Mouse (Mus musculus) CD4-positive, CD25-positive, alpha-beta regulatory T cell, adult 4 months (primary cell): ENCODE data around the gene Nr6a1. TPM values are rescaled to one million over a fixed set of nuclear protein-coding genes. Genes with fewer than 3 reads are reported as not detected.

Experiments used
- ATAC-seq: one replicate; pipeline ENCODE4 v1.8.0; 2017
- polyA plus RNA-seq, 2 experiments: library from polyadenylated mRNA; unstranded; fragments of 100-300 nt; shearing (Covaris generic); gene quantifications; one replicate each; pipeline ENCODE4 v1.2.1; 2017

Nr6a1 gene
- polyA plus RNA-seq, 2 experiments from 2014 or later, result 0.57 to 0.90 TPM

- ATAC-seq, result no peak
Observed at GRCm38 (mm10) chr2:38712076-38712768, 215.3 kb downstream of the Nr6a1 start.

DNA sequence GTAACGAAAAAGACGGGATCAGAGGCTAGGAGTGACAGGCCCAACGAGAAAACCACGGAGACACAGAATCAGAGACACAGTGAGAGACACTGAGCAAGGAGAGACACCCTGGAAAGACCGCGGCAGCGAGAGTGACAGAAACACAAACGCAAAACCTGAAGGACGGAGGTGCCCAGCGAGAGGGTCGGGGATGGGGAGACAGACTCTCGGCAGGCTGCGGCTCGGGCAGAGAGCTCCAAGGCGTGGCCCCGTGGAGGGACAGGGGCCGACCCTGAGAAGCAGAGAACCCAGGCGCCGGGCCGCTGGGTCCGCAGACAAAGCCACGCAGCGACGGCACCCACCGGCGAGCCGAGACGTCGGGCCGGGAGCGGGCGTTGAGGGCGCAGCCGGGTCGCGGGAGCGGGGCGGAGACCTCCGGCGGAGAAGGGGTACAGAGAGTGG is 216.0 kb downstream of the Nr6a1 start:
- ATAC-seq, result no peak

DNA sequence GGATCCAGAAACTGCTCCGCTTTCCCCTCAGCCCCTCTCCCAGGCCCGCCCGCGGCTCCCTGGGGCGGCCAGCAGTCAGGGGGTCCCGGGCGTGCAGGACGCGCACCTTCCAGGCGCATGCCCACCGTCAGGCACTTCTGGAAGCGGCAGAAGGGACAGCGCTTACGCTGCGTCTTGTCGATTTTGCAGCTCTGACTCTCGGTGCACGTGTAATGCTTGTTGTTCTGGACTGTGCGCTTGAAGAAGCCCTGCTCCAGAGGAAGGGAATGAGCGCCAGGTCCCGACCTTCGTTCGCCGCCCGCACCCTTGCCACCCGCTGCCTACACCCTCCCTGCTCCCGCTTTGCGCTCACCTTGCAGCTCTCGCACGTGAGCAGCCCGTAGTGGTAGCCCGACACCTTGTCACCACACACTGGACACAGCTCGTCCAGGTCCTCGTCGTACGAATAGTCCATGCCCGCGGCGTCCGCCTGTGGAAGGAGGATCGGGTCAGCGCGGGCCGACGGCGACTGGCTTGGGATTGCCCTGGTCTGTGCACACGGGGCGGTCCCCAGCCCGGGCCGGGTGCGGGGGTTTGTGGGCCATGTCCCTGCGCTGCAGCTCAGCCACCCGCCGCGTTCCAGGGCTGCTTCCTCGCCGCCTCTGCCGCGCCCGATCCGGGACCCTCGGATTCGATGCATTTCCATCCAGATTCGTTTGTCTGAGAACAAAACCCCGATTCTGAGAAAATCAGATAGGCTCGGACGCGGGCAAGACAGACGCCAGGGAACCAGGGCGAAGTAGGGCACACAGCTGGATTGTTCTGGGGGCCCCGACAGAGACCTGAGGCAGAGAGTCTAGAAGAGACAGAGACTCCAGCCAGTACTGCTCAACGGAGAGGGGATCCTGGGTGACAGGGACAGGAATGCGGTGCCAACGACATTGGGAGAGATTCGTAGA is 216.9 kb downstream of the Nr6a1 start:
- no peak for ATAC-seq

- ATAC-seq, result no peak
Observed at GRCm38 (mm10) chr2:38708907-38709688, 218.4 kb downstream of the Nr6a1 start.

GRCm38 (mm10) chr2:38706661-38707060 is 220.8 kb downstream of the Nr6a1 start:
- no peak for ATAC-seq

DNA sequence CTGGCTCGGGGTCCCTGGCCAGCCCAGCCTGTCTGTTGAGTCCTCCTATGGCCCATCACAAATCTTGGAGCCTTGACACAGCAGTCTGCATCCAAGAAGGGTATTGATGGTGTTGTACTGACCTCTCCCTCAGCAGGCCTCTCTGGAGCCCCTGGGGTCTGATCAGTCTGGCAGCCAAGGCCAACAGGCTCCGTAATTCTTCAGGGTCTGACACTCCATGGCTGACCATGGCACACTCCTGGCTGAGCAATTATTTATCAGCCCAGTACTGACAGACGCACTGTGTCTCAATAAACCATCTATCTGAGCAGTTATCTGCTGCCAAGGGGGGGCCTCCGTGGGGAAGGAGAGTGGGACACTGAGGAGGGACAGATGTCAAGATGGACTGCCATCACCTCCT is 222.5 kb downstream of the Nr6a1 start:
- ATAC-seq, result no peak

DNA sequence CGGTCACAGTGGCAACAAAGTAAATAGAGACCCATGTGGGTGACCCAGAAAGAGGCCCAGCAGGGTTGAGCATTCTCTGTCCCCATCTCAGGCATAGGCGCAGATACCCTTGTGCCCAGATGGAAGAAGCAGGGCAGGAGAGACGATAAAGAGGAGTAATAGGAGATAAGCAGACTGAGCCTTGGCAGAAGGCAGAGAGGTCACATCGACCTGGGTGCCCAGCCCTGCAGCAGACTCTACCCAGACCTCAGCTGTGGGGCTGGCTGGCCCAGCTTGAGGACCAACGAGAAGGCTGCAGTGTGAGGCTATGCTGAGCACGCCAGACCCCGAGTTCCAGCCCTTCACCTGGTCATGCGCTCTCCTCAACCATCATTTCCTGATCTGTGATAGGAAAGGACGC is 223.2 kb downstream of the Nr6a1 start:
- no peak for ATAC-seq

DNA sequence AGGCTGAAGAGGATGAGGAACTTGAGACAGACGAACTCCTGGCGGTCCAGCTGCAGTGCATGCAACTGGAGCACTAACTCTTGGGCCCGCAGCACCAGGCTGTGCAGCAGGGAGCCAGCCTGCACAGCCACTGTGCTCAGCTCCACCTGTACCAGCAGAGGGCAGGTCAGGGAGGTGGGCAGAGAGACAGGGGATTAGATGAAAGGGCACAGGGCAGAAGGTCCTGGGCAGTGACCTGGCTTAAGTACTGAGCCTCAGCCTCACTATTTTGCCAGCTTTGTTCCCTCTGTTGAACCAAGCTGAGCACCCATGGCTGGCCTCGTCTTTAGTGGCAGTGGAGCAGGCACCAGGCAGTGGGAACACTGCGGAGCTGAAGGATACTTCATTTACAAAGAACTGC is 227.3 kb downstream of the Nr6a1 start:
- no peak for ATAC-seq

GRCm38 (mm10) chr2:38698623-38699022 is 228.9 kb downstream of the Nr6a1 start:
- ATAC-seq, result no peak

- ATAC-seq, result no peak
Observed at GRCm38 (mm10) chr2:38697128-38698120, 230.1 kb downstream of the Nr6a1 start.

DNA sequence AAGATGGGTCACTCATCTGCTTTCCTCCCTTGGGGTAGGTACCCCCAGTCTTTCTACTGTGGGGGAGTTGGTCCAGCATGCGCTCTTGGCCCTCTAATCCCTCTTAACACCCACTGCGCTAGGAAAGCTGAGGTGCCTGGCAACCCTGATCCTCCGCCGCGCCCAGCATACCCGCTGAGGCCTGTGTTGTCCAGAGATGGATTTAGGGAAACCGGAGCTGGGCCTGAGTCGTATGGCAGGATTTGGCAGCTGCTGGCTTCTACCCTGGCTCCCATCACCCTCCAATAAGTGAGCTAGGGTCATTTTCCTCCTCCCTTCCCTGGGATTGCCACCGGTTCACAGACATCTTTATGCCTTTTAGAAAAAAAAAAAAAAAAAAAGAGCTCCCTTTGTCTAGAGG is 231.7 kb downstream of the Nr6a1 start:
- no peak for ATAC-seq

- ATAC-seq, result no peak
Observed at GRCm38 (mm10) chr2:38691542-38691941, 235.9 kb downstream of the Nr6a1 start.

DNA sequence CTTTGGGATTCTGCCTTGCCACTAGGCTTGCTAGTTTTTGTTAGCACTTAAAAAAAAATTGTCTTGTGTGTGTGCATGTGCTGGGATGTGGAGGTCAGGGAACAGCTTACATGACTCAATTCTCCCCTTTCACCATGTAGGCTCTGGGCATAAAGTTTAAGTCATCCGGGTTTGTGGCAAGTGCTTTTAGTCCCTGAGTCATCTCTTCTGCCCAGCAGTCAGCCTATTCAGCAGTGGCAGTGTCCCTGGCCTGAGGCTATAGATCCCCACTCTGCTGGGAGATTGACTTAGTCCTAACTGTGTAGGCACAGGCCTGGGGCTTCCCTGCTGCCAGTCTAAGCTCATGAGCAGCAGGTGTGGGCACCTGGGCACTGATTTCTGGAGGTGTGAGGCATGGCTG is 237.6 kb downstream of the Nr6a1 start:
- no peak for ATAC-seq

DNA sequence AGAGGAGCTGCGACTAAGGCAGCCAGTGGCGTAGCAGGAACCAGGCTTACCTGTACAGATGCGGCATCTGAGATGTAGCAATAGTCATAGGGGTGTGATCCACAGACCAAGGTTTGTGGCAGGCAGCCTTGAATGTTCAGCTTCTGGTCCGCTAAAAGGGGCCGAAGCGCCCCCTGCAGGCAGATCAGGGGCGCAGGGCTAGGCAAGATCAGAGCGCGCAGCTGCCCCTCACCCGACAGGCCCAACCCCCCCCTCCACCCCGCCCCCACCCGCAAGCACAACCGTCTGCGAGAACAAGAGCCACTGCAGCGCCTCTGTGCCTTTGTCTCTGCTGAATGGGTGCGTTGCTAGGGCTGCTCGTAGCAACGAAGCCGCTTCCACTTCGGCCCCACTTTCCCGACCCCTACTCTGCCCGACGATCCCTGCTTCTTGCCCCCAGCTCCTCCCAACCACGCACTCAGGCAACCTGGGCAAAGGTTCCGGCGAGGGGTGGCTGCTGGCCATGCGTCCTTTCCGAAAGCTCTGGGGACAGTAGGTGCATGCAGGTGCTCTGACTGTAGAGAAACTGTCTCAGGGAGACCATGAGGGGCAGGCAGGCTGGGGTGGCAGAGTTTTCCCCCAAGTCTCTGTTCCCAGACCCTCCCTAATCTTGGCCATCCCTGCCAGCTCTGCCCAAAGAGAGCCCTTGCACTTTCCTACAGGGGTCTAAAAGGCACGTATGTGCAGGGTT is 238.5 kb downstream of the Nr6a1 start:
- ATAC-seq, result no peak

- no peak for ATAC-seq
Observed at GRCm38 (mm10) chr2:38685746-38686145, 241.7 kb downstream of the Nr6a1 start.

GRCm38 (mm10) chr2:38683083-38683482 is 244.4 kb downstream of the Nr6a1 start:
- no peak for ATAC-seq

DNA sequence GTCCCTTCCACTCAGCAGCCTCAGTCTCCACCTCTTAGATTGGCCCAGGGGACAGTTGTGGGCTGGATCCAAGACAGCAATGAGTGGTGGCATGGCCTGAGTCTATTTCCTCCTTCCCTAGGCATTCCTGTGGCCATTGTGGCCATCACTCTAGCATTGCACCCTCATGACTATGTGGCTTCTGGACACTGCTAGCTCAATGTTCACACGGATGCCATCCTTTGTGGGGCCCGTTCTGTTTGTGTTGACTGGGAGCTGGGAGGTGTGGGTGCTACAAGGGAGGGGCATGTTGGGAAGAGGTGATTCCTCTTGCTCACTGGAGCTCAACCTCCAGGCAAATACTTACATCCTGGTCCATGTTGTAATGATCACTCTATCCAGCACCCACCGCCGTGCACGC is 245.3 kb downstream of the Nr6a1 start:
- no peak for ATAC-seq

DNA sequence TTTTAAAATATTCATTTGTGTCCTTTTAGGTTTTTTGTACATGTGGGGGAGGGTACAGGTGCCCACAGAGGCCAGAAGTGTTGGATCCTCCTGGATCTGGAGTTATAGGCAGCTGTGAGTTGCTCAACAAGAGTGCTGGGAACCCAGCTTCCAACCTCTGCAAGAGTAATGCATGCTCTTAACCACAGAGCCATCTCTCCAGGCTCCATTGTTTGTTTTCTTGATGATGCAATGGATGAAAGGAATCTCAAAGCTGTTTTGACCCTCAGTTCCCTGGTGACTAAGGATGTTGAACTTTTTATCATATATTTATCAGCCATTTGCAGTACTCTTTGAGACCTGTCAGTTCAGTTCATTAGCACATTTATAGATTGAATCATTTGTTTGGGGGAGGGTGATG is 248.5 kb downstream of the Nr6a1 start:
- no peak for ATAC-seq

GRCm38 (mm10) chr2:38675366-38675969 is 252.0 kb downstream of the Nr6a1 start:
- ATAC-seq, result no peak
